Mouse (Mus musculus) embryo, embryonic 11 days (tissue): ENCODE results near the gene Pkp3.
A peak's percentile ranks its signal among the peaks of the same experiment; 100 is the strongest.

Experiments used
- DNase-seq: peaks from one replicate; pipeline ENCODE4 v3.0.0-alpha.2; 2015

The Pkp3 gene

DNA sequence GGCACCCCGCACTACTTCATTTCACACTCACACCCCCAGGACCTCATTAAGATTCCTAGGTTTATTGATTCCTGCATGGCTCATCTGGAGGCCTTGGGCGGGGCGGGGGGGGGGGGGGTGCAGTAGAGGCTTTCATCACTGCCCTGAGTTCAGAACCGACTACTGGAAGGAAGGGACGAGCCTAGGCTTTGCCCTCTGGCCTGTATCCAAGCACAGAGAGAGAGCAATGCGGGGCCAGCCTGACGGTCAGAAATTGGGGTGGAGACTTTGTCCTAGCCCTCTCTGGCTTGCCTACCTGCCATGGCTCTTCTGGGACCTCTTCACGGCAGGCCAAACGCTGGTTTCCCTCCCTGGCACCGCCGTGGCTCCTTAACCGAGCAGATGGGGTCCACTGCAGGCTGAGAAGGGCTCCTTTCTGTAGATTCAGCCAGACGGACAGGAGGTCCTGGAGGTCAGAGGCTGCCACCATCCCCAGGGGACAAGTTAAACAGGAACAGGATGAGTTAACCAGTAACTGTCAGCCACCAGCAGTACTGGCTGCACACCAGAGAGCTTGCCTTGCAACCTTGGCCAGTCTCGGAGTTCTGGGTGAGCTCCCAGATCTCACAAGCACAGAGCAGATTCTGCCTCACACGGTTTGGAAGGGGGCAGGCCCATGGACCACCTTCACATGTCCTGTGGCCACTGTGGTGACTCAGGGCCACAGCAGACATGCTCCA is 16.6 kb downstream of the Pkp3 start:
- no peak for DNase-seq

DNA sequence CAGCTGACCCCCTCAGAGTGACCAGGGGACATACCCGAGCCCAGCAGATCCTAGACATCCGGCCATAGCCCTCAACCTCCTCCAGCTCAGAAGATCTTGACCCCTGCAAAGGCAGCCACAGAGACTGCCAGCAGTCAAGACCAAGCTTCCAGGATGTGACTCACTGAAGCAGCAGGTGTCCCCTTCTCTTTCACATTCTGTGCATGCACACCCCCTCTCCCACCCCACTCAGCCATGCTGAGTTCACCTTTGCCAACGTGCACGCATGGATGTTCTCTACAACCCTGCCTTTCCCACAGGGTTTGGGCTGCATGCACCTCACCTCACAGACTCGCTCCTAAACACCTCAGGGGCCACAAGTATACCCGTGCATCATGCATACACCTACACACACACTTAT is 18.0 kb downstream of the Pkp3 start:
- DNase-seq: no peak

DNA sequence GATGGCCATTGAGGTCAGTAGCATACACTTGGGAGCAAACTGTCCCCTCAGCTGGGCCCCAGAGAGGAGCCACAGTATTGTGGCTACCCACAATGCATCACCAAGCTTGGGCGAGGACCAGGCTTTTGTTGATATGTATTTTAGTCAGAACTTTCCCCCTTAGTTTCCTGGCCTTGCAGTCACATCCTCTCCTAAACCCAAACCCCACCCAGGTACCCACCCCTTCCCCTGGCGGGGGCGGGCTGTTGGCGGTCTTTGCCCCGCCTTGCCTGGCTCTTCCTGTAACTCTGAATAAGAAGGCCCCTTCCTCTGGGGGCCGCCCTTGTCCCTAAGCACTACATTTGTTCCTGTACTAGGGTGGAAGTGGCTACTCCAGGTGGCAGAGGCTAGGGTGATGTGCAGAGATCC is 18.6 kb downstream of the Pkp3 start:
- DNase-seq: no peak

DNA sequence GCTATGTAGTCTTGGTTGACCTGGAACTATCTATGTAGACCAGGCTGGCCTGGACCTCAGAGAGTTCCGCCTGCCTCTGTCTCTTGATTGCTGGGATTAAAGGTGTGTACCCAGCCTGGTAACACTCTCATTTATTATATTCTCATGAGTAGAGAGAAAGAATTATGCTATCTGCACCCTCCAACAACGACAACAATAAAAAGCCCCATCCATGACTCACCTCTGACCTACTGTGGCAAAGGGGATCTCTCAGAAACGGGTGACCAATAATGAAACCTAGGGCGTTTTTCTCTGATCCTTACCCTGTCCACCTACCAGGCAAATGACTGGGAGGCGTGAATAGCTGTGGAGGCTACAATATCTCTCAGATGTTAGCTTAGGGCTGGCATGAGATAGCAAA is 19.2 kb downstream of the Pkp3 start:
- DNase-seq: no peak

DNA sequence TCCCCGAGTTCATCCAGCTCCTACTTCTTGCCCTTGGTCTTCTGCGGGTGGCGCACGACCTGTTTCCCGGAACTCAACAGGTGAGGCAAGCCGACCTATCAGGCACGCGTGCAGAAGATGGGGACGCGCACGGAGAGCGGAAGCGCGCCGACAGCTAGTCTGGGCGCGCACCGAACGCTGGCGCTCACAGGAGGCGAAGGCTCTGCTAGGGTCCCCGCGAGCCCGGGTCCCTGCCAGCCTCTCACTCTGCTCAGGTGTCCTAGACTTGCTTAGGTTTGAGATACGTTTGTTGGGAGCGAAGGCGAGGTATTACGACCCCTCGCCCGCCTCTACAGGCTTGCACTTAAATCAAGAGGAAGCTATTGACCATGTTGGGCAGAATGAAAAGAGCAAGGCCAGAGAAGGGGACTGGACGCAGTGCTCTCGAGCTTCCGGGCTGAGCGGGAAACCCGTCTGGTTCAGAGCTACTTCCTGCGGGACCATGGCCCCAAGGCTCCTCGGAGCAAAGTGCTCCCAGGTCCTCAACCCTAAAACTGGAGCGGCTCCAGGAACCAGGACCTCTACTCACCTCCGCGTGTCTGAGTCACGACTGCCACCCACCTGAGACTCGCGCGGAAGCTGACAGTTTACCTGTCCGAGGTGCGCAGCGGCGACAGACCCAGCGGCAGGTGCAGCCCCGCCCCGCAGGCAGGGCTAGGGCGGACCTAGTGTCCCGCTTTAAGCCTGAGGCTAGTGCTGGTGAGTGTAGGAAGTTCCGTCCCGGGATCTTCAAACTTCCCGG is 22.1 kb downstream of the Pkp3 start, which contains the start of gene Sigirr:
TSS of gene Sigirr (minus strand) at position 662 of the 781 bp plus-strand sequence.
- DNase-seq: peak; percentile 63

DNA sequence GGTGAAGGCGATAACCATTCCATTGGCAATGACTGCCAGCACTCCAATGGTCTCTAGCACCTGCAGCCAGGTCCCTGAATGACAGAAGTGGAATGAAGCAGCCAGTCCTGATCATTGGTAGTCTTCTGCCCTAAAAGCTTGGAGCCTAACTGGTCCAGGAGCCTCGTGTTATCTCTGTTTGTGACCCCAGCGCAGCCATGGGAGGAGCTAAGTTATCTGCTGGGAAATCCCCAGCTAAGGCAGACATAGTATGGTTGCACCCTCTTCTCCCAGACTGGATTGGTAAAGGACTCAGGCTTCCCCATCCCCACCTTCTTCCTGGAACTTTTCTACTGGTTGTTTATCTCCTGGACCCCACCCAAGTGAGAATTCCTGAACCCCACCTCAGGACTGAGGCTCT is 25.1 kb downstream of the Pkp3 start:
- no peak for DNase-seq

DNA sequence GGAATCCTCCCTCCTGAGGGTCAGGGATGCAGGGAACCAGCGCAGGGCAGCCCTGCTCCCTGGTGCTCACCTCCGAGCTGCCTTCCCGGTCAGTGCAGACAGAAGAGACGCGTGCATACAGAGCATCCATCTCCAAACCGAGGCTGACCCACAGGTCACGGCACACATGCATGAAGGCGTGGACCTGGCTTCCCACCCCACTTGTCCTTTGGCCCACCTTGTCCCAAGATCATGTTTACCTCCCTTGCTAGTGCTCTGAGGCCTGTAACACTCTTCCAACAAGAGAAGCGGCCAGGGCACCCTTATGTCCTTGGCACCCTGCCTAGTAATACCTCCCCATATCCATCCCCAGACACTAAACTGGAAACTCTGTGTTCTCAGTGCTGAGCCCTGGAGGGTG is 37.9 kb downstream of the Pkp3 start:
- no peak for DNase-seq

DNA sequence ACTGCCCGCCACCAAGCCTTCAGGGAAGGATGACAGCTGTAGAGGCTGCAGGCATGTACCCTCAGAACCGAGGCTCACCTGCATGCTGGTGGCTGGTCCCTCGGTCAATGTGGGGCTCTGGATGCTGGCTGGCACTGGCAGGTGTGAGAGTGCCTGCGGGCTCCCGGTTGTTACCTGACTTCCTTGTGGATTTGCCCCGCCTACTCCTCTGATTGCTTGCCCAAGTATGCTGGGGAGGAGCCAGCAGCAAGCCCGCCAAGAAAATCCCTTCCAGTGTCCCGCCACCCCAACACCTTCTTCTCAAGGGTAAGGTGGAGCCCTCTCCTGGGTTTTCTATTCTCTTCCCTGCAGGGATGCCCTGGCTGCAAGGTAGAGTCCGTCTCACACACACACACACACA is 39.6 kb downstream of the Pkp3 start, which contains the start of gene Ano9:
TSS of gene Ano9 (minus strand) at position 171 of the 400 bp plus-strand sequence.
- DNase-seq: peak; percentile 13

DNA sequence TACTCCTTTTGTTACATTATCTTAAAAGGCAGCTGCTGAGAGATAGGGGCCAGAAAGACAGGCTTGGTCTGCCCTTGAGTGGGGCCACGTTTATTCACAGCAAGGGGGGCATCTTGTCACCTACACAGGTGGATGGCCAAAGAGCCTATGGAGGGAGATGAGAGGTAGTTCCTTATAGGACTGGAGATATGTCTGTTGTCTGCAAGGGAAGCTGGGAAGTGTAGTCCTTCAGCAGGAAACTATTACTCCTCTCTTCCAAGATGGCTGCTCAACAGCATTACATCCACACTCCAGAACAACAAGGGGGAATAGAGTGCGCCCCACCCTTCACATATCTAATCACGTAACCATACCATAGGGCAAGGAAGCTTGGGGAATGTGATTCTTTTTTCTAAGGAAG is 41.5 kb downstream of the Pkp3 start:
- no peak for DNase-seq

DNA sequence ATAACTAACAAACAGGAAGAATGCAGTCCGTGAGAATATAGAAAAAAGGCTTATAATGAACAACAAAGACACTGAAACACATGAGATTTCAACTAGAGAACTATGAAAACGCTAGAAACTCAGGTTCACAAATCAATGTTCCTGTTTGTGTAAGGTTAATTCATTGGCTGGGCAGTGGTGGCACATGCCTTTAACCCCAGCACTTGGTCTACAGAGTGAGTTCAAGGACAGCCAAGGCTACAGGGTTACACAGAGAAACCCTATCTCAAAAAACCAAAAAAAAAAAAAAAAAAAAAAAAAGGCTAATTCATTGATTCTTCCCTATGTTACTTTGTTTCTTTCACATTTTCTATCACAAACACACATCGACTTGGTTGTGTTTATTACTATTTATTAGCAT is 42.6 kb downstream of the Pkp3 start:
- DNase-seq: no peak

DNA sequence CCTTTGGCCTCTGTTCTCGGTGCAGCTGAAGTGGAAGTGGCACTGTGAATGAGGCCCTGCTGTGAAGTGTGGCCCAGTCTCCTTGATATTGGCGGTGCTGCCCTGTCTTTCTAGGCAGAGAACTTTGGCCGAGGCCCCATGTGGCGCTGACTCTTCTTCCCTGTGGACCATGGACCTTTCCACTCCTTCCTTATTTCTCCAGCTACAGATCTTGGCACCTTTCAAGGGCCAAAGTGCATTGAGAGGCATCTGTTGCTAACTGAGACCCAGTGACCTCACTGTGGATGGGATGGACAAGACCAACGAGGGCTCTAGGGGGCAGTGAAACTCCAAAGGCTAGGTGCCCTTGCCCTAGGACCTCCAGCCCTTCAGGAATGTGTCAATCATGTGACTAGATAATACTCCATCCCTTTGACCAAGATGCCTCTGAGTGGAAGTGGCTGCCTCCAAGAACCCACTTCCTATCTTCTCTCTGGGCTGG is 43.1 kb downstream of the Pkp3 start:
- DNase-seq: no peak

DNA sequence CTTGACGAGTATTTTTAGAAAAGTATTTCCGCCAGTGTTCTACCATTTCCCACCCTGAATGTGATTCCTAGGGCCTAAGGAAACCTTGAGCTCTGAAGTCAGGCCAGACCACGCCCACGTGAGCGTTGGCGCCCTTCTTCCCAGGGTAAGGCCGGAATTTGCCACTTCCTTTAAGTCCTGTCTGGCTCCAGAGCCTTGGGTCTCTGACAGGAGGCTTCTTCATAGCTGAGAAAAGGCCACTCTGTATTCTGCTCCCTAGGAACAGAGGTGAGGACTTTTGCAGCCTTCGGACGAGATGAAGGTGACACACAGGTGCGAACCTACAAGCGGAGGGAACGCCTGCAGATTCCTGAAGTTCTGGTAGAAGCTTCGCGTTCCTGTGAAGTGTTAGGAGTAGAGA is 44.2 kb downstream of the Pkp3 start, which contains the start of gene Ptdss2:
TSS of gene Ptdss2 (plus strand) at position 138 of the 400 bp plus-strand sequence.
- peak; percentile 41 for DNase-seq

DNA sequence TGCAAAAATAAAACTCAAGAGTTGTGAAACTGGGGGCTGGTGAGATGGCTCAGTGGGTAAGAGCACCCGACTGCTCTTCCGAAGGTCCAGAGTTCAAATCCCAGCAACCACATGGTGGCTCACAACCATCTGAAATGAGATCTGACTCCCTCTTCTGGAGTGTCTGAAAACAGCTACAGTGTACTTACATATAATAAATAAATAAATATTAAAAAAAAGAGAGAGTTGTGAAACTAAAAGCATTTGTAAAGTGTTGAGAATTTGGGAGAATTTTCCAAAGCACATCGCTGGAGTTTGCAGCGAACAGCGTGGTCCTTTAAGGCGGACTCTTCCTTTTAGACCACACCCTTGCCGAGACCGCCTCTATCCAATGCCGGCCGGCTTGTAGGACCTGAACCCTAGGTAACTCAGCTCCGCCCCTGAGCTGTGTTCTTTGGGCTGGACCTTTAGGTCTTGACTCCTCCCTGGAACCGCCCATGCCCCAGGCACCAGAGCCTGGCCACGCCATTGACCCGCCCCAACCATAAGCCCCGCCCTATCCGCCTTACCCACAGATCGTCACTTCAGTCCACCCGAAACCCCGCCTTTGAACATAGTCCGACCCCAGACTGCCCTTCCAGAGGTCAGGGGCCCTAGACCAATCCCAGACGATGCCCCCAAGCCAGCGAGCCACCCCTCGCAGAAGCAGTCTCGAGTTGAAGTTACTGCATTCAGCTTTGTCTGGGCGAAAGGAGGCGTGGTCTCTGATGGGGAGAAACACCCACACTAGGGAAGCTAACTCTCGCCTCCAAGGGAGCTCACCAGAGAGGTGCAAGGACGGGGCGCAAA is 44.9 kb downstream of the Pkp3 start:
- DNase-seq: peak; percentile 98

DNA sequence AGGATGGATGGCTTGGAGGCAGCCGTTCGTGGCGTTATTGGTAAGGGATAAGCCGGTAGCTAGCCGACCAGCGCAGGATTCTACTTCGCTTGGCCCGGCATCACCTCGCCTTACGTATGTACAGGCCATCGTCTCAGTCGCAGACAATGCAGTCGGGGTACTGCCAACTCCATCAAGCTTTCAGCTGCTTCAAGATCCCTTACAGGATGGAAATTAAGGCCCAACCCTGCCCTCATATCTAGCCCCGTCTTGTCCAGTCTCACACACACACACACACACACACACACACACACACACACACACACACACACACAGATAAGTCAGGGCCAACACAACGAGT is 45.5 kb downstream of the Pkp3 start:
- no peak for DNase-seq

DNA sequence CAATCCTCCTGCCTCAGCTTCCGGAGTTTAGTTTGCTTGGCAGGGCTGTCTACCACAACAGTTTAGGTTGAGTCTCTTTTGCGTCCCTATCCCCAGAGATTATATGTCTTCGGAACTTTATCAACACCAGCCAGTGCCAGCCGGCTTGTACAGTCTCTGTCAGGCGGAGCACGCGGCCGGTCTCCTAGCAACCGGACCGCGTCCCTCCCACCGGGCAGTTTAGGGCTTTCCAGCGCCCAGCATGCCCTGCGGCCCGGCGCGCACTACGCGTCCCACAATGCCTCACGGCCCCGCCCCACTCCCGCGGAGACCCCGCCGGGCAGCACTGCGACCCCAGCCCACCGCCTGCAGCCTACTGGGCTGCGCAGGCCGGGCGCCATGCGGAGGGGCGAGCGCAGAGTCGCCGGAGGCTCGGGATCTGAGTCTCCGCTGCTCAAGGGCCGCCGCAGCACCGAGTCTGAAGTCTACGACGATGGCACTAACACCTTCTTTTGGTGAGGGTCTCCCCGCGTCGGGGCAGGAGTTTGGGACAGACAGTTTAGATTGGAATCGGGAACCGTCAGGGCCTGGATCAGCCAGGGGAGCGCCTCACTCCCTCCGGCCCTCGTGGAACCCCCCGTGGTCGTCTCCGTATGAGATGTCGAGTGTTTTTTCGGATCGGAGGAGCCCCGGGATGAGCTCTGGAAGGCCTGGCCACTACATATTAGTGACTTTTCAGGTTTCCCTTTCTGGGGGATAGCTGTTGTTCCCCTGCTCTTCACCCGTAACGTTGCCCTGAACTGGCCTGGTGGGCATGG is 53.2 kb downstream of the Pkp3 start:
- peak; percentile 98 for DNase-seq

DNA sequence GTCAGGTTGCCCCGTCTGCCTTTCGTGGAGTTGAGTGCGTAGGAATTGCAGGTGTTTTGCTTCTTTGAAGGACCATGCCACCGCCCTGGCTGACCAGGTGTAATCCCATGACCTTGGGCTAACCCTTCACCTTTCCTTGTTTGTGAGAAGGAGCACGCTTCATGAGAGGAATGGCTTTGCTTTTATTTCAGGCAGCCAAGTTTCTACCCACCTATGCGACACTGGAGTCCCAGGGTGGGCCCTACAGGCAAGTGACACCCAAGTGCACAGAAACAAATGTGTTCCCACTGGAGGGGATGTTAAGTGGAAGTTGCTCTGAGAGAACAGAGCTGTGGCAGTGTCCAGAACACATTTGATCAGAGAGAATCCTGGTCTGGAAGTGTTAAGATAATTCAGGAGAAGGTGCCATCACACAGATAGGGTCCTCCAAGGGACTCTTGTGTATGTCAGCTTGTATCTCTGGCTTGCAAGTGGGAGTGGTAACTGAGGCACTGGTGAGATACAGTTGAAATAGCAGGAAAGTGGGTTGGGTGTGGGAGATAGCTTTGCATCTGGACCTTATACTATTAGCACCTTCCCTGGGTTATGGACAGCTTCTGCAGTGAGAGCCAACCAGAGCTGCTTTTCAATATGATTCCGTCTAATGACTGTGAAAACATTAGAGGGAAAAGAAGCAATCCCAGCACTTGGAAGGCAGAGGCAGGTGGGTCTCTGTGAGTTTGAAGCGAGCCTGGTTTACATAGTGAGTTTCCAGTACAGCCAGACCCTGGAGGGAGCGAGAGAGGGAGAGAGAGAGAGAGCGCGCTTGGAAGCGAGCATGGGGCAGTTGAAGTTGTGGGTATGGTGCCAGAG is 54.1 kb downstream of the Pkp3 start:
- no peak for DNase-seq
